Comparison of ENCODE assay signal across 7 mouse cellular contexts in genomic region chr7:63986407-63987182, GRCm38 (mm10). TPM values are rescaled to one million over a fixed set of nuclear protein-coding genes. Genes with fewer than 3 reads are reported as not detected.
DNase-seq lines count a peak whose midpoint lies in the region; ATAC-seq and TF ChIP-seq lines count a peak whose summit lies in the region.

No protein-coding gene starts in this region.

- H3K36me3 ChIP-seq in forebrain, embryonic 16.5 days (ENCODE audit: control insufficient read depth, insufficient read depth) = no peaks in the 10 kb centered on the region
- H3K36me3 ChIP-seq in midbrain, embryonic 16.5 days (ENCODE audit: control insufficient read depth, insufficient read depth, low read length) = no peaks in the 10 kb centered on the region
- no peaks in the 10 kb centered on the region for H3K36me3 ChIP-seq in thymus, adult 2 months (ENCODE audit: control insufficient read depth, insufficient read depth, low read length)

- no peaks in the 10 kb centered on the region for H3K27me3 ChIP-seq in forebrain, embryonic 16.5 days (replicated peaks; ENCODE audit: control insufficient read depth, insufficient read depth, low read length)
- H3K27me3 ChIP-seq in midbrain, embryonic 16.5 days (ENCODE audit: control insufficient read depth, insufficient read depth, low read depth, low read length) = no peaks in the 10 kb centered on the region
- H3K27me3 ChIP-seq in thymus, adult 2 months (ENCODE audit: control insufficient read depth, insufficient read depth, low read length) = no peaks in the 10 kb centered on the region

- H3K9ac ChIP-seq in forebrain, embryonic 16.5 days (replicated peaks; ENCODE audit: low read depth, low read length) = peak overlapping the region; percentile 9; the same call in 1 of the 2 replicates
- peak overlapping the region; percentile 54 for H3K9ac ChIP-seq in midbrain, embryonic 16.5 days (ENCODE audit: low read depth, low read length)

- 10% methylated on average over 12 of the region's 12 CpGs for WGBS in forebrain, embryonic 16.5 days
- WGBS in midbrain, embryonic 16.5 days = 32% methylated on average over 12 of the region's 12 CpGs
- 59% methylated on average over 12 of the region's 12 CpGs for WGBS in thymus, adult 2 months

- H3K27ac ChIP-seq in forebrain, embryonic 16.5 days (ENCODE audit: low read length) = peak overlapping the region; percentile 81
- peak overlapping the region; percentile 74 for H3K27ac ChIP-seq in midbrain, embryonic 16.5 days (ENCODE audit: low read length)
- H3K27ac ChIP-seq in thymus, adult 2 months (ENCODE audit: control insufficient read depth, insufficient read depth, low read length) = peak overlapping the region; percentile 99

- DNase-seq in ZHBTc4 (ENCODE audit: low read depth, low spot score) = peak; percentile 66
- peak; percentile 94 for DNase-seq in brain, embryonic 14.5 days (ENCODE audit: low read depth)
- peak; percentile 75 to 83 for DNase-seq in kidney, adult 8-10 months
- peak; percentile 41 to 52 for DNase-seq in left cerebral cortex, postnatal 36 days (ENCODE audit: low spot score in 2 of 2)
- peak; percentile 85 for DNase-seq in thymus, adult 2 months

- no peak overlapping the region for H3K4me2 ChIP-seq in forebrain, embryonic 16.5 days (ENCODE audit: low read length)
- no peak overlapping the region for H3K4me2 ChIP-seq in midbrain, embryonic 16.5 days (ENCODE audit: low read length)

- TF ChIP-seq POLR2A in brain, embryonic 14.5 days (IDR thresholded peaks at IDR 0.05; ENCODE audit: borderline replicate concordance, extremely low read depth, insufficient read depth, insufficient read length, poor library complexity, severe bottlenecking) = no peak
- peak; percentile 88 for TF ChIP-seq POLR2A in thymus, adult 2 months (IDR thresholded peaks at IDR 0.05; ENCODE audit: control insufficient read depth, extremely low read depth, insufficient read depth, low read length, poor library complexity)

- intact Hi-C loops in left cerebral cortex, postnatal 36 days (cut with DNase I) = no loop called here

- peak; percentile 95 for ATAC-seq in forebrain, embryonic 16.5 days
- peak; percentile 84 for ATAC-seq in midbrain, embryonic 16.5 days

- H3K4me3 ChIP-seq in forebrain, embryonic 16.5 days (replicated peaks; ENCODE audit: low read length) = no peak overlapping the region
- H3K4me3 ChIP-seq in midbrain, embryonic 16.5 days (ENCODE audit: low read depth, low read length) = no peak overlapping the region
- H3K4me3 ChIP-seq in thymus, adult 2 months (ENCODE audit: control insufficient read depth, insufficient read depth, low read length) = peak overlapping the region; percentile 26

- H3K9me3 ChIP-seq in forebrain, embryonic 16.5 days (ENCODE audit: control insufficient read depth, low read length) = no peaks in the 10 kb centered on the region
- no peaks in the 10 kb centered on the region for H3K9me3 ChIP-seq in midbrain, embryonic 16.5 days (replicated peaks; ENCODE audit: control insufficient read depth, low read length, poor library complexity, severe bottlenecking)

- peaks cover 21% of the 10 kb centered on the region for H3K4me1 ChIP-seq in forebrain, embryonic 16.5 days (replicated peaks; ENCODE audit: control insufficient read depth, insufficient read depth, low read length)
- H3K4me1 ChIP-seq in midbrain, embryonic 16.5 days (ENCODE audit: control insufficient read depth, insufficient read depth, low read length) = peaks cover 15% of the 10 kb centered on the region
- peaks cover 62% of the 10 kb centered on the region for H3K4me1 ChIP-seq in thymus, adult 2 months (replicated peaks; ENCODE audit: control insufficient read depth, insufficient read depth, low read length)

- TF ChIP-seq CTCF in brain, embryonic 14.5 days (IDR thresholded peaks at IDR 0.05; ENCODE audit: borderline replicate concordance, extremely low read depth, insufficient read depth, insufficient read length) = no peak
- peak; percentile 16; the same call in 1 of the 2 replicates for TF ChIP-seq CTCF in thymus, adult 2 months (IDR thresholded peaks at IDR 0.05; ENCODE audit: borderline replicate concordance, control insufficient read depth, extremely low read depth, insufficient read depth, low read length, poor library complexity)

RNA-seq across cellular contexts. Expression of gene Klf13, which starts 47.9 kb away (rescaled TPM):
- polyA plus RNA-seq in brain, embryonic 14.5 days (2012; rRNA removed) = 12.4 and 19.8 TPM in 2 replicates
- polyA plus RNA-seq in forebrain, embryonic 16.5 days (2015; fragmentation: Nextera tagmentation; extraction: Ambion mirVana) = 31.1 and 33.7 TPM in 2 replicates
- 100 to 1,000 TPM; 168 to 175 TPM for total RNA-seq in left cerebral cortex, postnatal 36 days (2021)
- polyA plus RNA-seq in midbrain, embryonic 16.5 days (2015; fragmentation: Nextera tagmentation; extraction: Ambion mirVana) = 19.9 and 21.6 TPM in 2 replicates
- polyA plus RNA-seq in thymus, adult 2 months (2012; rRNA removed) = 172 and 234 TPM in 2 replicates
